Mouse (Mus musculus) lung, adult 2 months (tissue): ENCODE measurements around the gene Bckdhb.

Experiments
- CTCF ChIP-seq: fragments of 200-500 bp; IDR thresholded peaks from 2 replicates; pipeline ENCODE4 v1.5.1; 2011; ENCODE audit warnings: mild to moderate bottlenecking, low read length, control low read depth; ENCODE audit not compliant: insufficient read depth
- POLR2A ChIP-seq: fragments of 200-500 bp; IDR thresholded peaks from 2 replicates; pipeline ENCODE4 v1.6.1; 2011; ENCODE audit warnings: low read depth, mild to moderate bottlenecking, control low read depth, low read length, borderline replicate concordance; ENCODE audit errors: extremely low read depth

DNA sequence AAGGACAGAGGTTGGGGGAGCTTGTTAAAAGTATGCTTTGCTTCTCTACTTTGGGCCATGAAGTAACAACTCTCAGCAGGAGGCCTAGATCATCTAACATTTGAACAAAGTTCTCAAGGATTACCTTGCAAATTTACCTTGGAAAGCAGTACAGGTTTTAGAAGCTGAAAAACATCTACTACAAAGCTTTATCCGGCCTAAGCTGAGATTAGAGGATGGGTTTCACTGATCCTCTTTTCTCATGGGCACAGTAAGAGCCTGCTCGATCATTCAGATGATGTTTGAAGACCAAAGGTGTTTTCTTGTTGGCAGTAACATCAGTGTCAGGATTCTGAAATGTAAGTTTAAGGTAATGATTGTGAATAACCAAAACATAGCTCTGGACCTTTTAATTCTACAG is 14.0 kb upstream of the Bckdhb start:
- no peak for TF ChIP-seq CTCF
- TF ChIP-seq POLR2A, result no peak
